Mouse (Mus musculus) hindbrain, embryonic 15.5 days (tissue): ENCODE results near the gene Gabra1. TPM values are rescaled to one million over a fixed set of nuclear protein-coding genes. Genes with fewer than 3 reads are reported as not detected.

Source experiments
- polyA plus RNA-seq: library from polyadenylated mRNA; unstranded; fragments of >200 nt; fragmentation: Nextera tagmentation; extraction: Ambion mirVana; gene quantifications from 2 replicates; pipeline ENCODE4 v1.2.1, GENCODE M21; 2015

The Gabra1 gene
- polyA plus RNA-seq, 1 experiment from 2014 or later: 19.3 TPM

Other genes starting within 250 kb of the Gabra1 start
- gene Gabrg2, start 182.1 kb downstream of the Gabra1 start, polyA plus RNA-seq: 107 and 113 TPM in 2 replicates
- gene Gabra6, start 138.1 kb upstream of the Gabra1 start, polyA plus RNA-seq: not detected in 2 replicates
- gene Gabrb2, start 236.8 kb upstream of the Gabra1 start, polyA plus RNA-seq: 19.9 and 21.7 TPM in 2 replicates